Mouse (Mus musculus) small intestine, adult 2 months (tissue): Measurements from ENCODE around the gene 2810459M11Rik. TPM values are rescaled to one million over a fixed set of nuclear protein-coding genes. Genes with fewer than 3 reads are reported as not detected.
"Not testable (repeated sequence)": the region's sequence is repeated elsewhere in the genome, so short reads cannot be mapped to it uniquely, and the experiment has no call there.

Source experiments
- H3K27ac ChIP-seq: fragments of 200-500 bp; 2 replicates; pipeline ENCODE4 v1.5.1; 2012; ENCODE audit warnings: low read depth, low read length, control low read depth, inconsistent platforms; ENCODE audit not compliant: insufficient read depth
- H3K27me3 ChIP-seq: fragments of 200-500 bp; 2 replicates; pipeline ENCODE4 v1.6.1; 2012; ENCODE audit warnings: mild to moderate bottlenecking, moderate library complexity, low read length, inconsistent platforms; ENCODE audit not compliant: control insufficient read depth, insufficient read depth
- H3K36me3 ChIP-seq: fragments of 200-500 bp; 2 replicates; pipeline ENCODE4 v1.6.1; 2012; ENCODE audit warnings: mild to moderate bottlenecking, low read length, control low read depth, inconsistent platforms; ENCODE audit not compliant: control insufficient read depth, insufficient read depth
- H3K4me1 ChIP-seq: fragments of 200-500 bp; 2 replicates; pipeline ENCODE4 v1.6.1; 2012; ENCODE audit warnings: low read length, inconsistent platforms, mixed read lengths; ENCODE audit not compliant: control insufficient read depth, insufficient read depth, insufficient read length
- H3K4me3 ChIP-seq: fragments of 200-500 bp; 2 replicates; pipeline ENCODE4 v1.5.1; 2012; ENCODE audit warnings: low read depth, mild to moderate bottlenecking, control low read depth, inconsistent platforms, low read length, moderate library complexity
- CTCF ChIP-seq: fragments of 200-500 bp; IDR thresholded peaks from 2 replicates; pipeline ENCODE4 v1.5.1; 2012; ENCODE audit warnings: low read depth, mild to moderate bottlenecking, control low read depth, inconsistent platforms, low read length, moderate library complexity, mixed read lengths; ENCODE audit not compliant: insufficient replicate concordance, insufficient read length; ENCODE audit errors: extremely low read depth
- POLR2A ChIP-seq: fragments of 200-500 bp; IDR thresholded peaks from 2 replicates; pipeline ENCODE4 v1.6.1; 2012; ENCODE audit warnings: low read depth, mild to moderate bottlenecking, control low read depth, inconsistent platforms, low read length, moderate library complexity
- WGBS: fragments of 180-500 bp; shearing (Covaris S2); methylation state at CpG from one replicate; pipeline ENCODE4 v1.1.7; 2018; 5-methylcytosine and 5-hydroxymethylcytosine counted together
- polyA plus RNA-seq: library from polyadenylated mRNA; depleted of rRNA; stranded (reverse); fragments of >200 nt; gene quantifications from 2 replicates; pipeline ENCODE4 v1.2.3, GENCODE M21; 2012

Gene 2810459M11Rik
- polyA plus RNA-seq, 1 experiment = 9.4 TPM

- no peak overlapping the region for H3K27ac ChIP-seq
- no peaks in the 10 kb centered on the region for H3K36me3 ChIP-seq
- peaks cover 3% of the 10 kb centered on the region; the same call in 1 of the 2 replicates for H3K4me1 ChIP-seq
- 2% methylated on average over 7 of the region's 7 CpGs for WGBS
- no peak overlapping the region for H3K4me3 ChIP-seq
- TF ChIP-seq CTCF = peak; percentile 91; the same call in 1 of the 2 replicates
- no peak for TF ChIP-seq POLR2A
- H3K27me3 ChIP-seq = no peaks in the 10 kb centered on the region
Observed at GRCm38 (mm10) chr1:86007778-86008177, 37.9 kb upstream of the 2810459M11Rik start.

DNA sequence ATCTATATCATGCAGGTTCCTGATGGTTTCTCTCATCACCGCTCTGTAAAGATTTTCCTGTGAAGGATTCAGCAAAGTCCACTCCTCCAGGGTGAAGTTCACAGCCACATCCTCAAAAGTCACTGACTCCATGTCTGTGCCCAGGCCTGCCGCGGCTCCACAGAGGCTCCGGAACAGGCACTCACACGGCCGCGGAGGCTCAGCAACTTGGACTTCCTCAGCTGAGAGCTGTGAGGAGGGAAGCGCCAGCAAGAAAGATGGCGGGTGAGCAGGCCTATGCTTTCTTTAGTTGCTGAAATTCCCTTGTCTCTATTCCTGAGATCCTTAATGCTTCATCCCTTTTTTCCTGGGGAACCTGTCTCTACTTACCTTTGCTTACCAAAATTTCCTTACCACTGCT, 29.9 kb upstream of the 2810459M11Rik start:
- peaks cover 24% of the 10 kb centered on the region for H3K27me3 ChIP-seq
- H3K27ac ChIP-seq, H3K4me3 ChIP-seq, H3K4me1 ChIP-seq, H3K36me3 ChIP-seq: not testable (repeated sequence)
- WGBS = 99% methylated on average over 9 of the region's 9 CpGs

DNA sequence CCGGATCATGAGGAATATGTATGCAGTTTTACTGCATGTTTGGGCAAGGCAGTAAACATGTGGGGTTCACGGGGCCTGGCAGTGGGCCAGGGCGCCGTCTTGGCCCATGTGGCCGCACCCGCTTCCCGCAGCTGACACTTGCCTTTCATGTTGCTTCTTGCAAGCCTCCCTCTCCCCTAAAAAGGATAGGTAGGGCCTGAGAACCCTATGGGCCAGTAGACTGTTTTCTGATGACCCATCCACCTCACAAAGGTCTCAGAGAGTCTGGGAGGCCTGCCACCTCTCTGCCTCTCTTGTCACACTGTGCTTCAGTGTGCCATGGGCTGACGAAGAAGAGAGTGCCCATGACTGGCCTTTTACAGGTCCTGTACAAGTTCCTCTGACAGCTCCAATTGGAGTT, 29.1 kb upstream of the 2810459M11Rik start, which contains the start of gene Spata3:
Spata3 (plus strand) TSS at position 301 of the 400 bp plus-strand sequence.
- 80% methylated on average over 8 of the region's 8 CpGs for whole genome bisulfite sequencing
- Histone ChIP-seq H3K4me1 (peaks cover 5% of the 10 kb centered on the region; the same call in 1 of the 2 replicates), H3K4me3 (no peak within 1 kb of the TSS), H3K36me3 (no peaks in the 10 kb centered on the region), H3K27me3 (peaks cover 24% of the 10 kb centered on the region), H3K27ac (no peak within 1 kb of the TSS)
- TF ChIP-seq POLR2A = no peak

DNA sequence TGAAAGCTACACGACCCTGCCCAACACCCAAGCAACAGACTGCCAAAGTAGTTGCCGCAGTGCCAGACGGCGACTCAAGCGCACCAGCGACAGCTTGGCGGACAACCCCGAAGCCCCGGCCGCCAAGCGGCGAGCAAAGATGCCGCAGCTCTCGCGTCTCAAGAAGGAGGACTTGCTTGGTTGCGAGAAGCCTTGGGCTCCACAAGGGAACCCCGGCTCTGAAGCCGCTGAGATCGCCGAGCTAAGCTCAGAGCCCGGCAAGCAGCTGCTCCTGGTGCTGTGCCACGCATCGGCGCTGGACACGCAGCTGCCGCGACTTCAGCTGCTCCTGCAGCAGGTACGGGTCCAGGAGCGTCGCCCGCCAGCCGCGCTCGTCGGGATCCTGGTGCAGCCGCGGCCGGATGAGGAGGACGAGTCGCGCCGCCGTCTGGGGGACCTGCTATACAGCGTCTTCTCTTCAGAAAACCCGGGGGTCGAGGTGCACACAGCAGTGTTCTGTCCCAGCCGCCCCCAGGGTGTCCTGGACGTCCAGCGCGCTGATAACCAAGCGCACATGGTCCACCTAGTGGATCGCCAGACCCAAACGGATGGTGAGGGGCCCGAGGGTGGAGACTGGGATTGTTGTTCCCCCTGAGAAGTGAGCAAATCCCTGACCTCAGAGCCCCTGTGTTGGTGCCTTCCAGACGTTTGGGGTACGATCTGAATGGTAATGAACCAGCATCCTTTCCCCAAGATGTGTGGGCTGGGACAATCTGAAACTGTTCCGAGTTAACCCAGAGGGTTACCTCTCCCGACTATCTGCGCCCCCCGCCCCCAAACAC, 27.2 kb upstream of the 2810459M11Rik start:
- WGBS = 3% methylated on average over 60 of the region's 60 CpGs
- peak overlapping the region; percentile 61 for H3K4me3 ChIP-seq
- 0 out of 2 replicates have a peak, but pooled peaks have one; percentile 17 for TF ChIP-seq POLR2A
- peak; percentile 24; the same call in 1 of the 2 replicates for TF ChIP-seq CTCF
- peaks cover 5% of the 10 kb centered on the region; the same call in 1 of the 2 replicates for H3K4me1 ChIP-seq
- H3K27me3 ChIP-seq = peaks cover 24% of the 10 kb centered on the region
- H3K36me3 ChIP-seq = no peaks in the 10 kb centered on the region
- no peak overlapping the region for H3K27ac ChIP-seq

DNA sequence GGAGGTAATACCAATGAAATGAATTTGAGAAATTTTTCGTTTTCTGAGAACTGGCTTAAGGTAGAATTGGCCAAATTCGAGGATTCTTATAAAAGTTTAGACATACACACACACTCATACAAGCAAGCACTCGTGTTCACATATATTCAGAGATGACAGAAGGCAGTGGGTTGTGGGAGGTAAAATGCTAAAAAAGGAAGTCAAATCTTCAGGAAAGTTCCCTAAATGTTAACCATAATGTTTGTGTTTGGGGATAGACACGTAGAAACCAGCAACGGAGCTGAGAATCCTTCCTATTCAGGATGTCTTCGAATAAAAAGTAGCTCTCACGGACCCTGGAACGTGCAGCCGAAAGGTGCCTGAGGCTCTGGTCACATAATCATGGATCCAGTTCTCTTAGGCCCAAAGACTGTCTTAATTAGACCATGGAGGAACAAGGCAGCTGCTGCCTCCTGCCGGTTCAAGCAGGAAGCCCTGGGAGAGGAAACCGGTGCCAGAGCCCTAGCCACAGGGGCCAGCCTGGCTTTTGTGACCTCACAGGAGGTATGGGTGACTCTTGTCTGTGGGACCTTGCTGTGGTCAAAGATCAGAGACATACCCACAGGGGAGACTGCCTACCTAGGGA, 24.2 kb upstream of the 2810459M11Rik start:
- Histone ChIP-seq H3K36me3 (no peaks in the 10 kb centered on the region), H3K4me3 (no peak overlapping the region), H3K27me3 (peaks cover 24% of the 10 kb centered on the region), H3K4me1 (peaks cover 5% of the 10 kb centered on the region; the same call in 1 of the 2 replicates), H3K27ac (no peak overlapping the region)
- TF ChIP-seq POLR2A (no peak), CTCF (peak; percentile 28; the same call in 1 of the 2 replicates)
- WGBS = 77% methylated on average over 11 of the region's 11 CpGs

DNA sequence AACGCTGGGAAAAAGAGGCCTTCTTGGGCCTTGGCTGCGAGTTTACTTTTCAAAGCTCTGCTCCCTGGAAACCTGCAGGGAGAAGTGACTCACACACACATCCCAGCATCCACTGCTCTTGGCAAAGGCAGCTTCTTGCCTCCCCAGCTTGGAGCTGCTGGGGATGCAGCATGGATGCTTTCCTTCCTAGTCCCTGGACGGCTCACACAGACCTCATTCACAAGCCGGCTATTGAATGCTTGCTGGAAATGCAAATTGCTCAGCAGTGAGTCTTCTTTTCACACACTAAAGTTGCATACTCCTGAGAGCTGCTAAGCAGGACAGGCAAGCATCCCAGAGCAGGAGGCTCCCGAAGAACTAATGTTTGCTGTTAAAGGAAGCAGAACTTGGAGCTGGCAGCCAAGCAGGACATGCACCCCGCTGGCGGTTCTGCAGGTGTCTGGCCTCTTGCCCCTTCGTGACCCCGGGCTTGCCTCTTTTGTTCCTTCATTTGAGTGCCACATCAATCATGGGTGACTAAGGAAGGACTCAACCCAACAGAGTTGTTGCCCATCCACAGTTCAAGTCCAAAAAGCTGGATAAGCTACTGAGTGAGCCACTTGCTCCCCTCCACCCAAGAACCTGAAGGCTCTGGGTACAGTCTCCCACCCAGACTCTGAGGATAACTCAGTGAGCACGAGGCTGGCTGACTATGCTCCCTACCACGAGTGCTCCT, 13.2 kb upstream of the 2810459M11Rik start:
- no peaks in the 10 kb centered on the region for H3K27me3 ChIP-seq
- H3K27ac ChIP-seq = no peak overlapping the region
- no peak overlapping the region for H3K4me3 ChIP-seq
- H3K36me3 ChIP-seq = no peaks in the 10 kb centered on the region
- no peak for TF ChIP-seq CTCF
- no peak for TF ChIP-seq POLR2A
- 53% methylated on average over 11 of the region's 11 CpGs for WGBS
- H3K4me1 ChIP-seq = no peaks in the 10 kb centered on the region; the same call in 1 of the 2 replicates
